Mouse (Mus musculus) liver, embryonic 15.5 days (tissue): ENCODE data around the gene Pitpnc1. TPM values are rescaled to one million over a fixed set of nuclear protein-coding genes. Genes with fewer than 3 reads are reported as not detected.

Experiments
- ATAC-seq: fragments of 200-750 bp; cut with Nextera tagmentation; 2 replicates; pipeline ENCODE4 v1.8.0; 2017; ENCODE audit warnings: moderate number of reproducible peaks, mild to moderate bottlenecking, moderate library complexity; ENCODE audit not compliant: insufficient read depth
- H3K27ac ChIP-seq: fragments of 300-500 bp; sonication (generic); replicated peaks from 2 replicates; pipeline ENCODE4 v1.5.1; 2015; ENCODE audit warnings: mild to moderate bottlenecking, inconsistent platforms
- H3K27me3 ChIP-seq: fragments of 300-500 bp; sonication (generic); 2 replicates; pipeline ENCODE4 v1.6.1; 2015; ENCODE audit warnings: mild to moderate bottlenecking, inconsistent platforms
- H3K36me3 ChIP-seq: fragments of 300-500 bp; sonication (generic); replicated peaks from 2 replicates; pipeline ENCODE4 v1.6.1; 2015; ENCODE audit warnings: moderate library complexity, mild to moderate bottlenecking, inconsistent platforms
- H3K4me1 ChIP-seq: fragments of 300-500 bp; sonication (generic); replicated peaks from 2 replicates; pipeline ENCODE4 v1.6.1; 2015; ENCODE audit warnings: inconsistent platforms
- H3K4me2 ChIP-seq: fragments of 300-500 bp; sonication (generic); 2 replicates; pipeline ENCODE4 v1.6.1; 2015; ENCODE audit warnings: moderate library complexity, mild to moderate bottlenecking, inconsistent platforms
- H3K4me3 ChIP-seq: fragments of 300-500 bp; sonication (generic); replicated peaks from 2 replicates; pipeline ENCODE4 v1.5.1; 2015; ENCODE audit warnings: mild to moderate bottlenecking, inconsistent platforms
- H3K9ac ChIP-seq: fragments of 300-500 bp; sonication (generic); 2 replicates; pipeline ENCODE4 v1.6.1; 2015; ENCODE audit warnings: moderate library complexity, mild to moderate bottlenecking, inconsistent platforms
- H3K9me3 ChIP-seq: fragments of 300-500 bp; sonication (generic); replicated peaks from 2 replicates; pipeline ENCODE4 v1.6.1; 2016; ENCODE audit warnings: inconsistent platforms
- WGBS: fragments of 180-500 bp; shearing (Covaris S2); methylation state at CpG from one replicate; pipeline ENCODE4 v1.1.7; 2015; ENCODE audit warnings: mixed read lengths; ENCODE audit not compliant: insufficient replicate concordance; 5-methylcytosine and 5-hydroxymethylcytosine counted together
- polyA plus RNA-seq: library from polyadenylated mRNA; unstranded; fragments of >200 nt; fragmentation: Nextera tagmentation; extraction: Ambion mirVana; gene quantifications from 2 replicates; pipeline ENCODE4 v1.2.1, GENCODE M21; 2015

Gene Pitpnc1
- polyA plus RNA-seq, 1 experiment from 2014 or later, result 7.0 TPM

GRCm38 (mm10) chr11:107339224-107339805 is 131.2 kb downstream of the Pitpnc1 start:
- Histone ChIP-seq H3K4me1 (peaks cover 41% of the 10 kb centered on the region), H3K36me3 (no peaks in the 10 kb centered on the region; the same call in 1 of the 2 replicates), H3K4me2 (no peak overlapping the region), H3K9me3 (no peaks in the 10 kb centered on the region), H3K27me3 (no peaks in the 10 kb centered on the region), H3K9ac (no peak overlapping the region), H3K4me3 (no peak overlapping the region), H3K27ac (no peak overlapping the region)
- 77% methylated on average over 7 of the region's 7 CpGs for WGBS
- no peak for ATAC-seq

- Histone ChIP-seq H3K27me3 (no peaks in the 10 kb centered on the region), H3K36me3 (peaks cover under 1% of the 10 kb centered on the region; the same call in 1 of the 2 replicates), H3K4me1 (peaks cover 34% of the 10 kb centered on the region), H3K9me3 (no peaks in the 10 kb centered on the region), H3K27ac (no peak overlapping the region), H3K4me3 (no peak overlapping the region), H3K4me2 (peak overlapping the region; percentile 18; the same call in 1 of the 2 replicates), H3K9ac (no peak overlapping the region)
- WGBS, result 71% methylated on average over 18 of the region's 18 CpGs
- peak; percentile 68 for ATAC-seq
Observed at GRCm38 (mm10) chr11:107337391-107338148, 132.9 kb downstream of the Pitpnc1 start.

- Histone ChIP-seq H3K4me3 (no peak overlapping the region), H3K27ac (no peak overlapping the region), H3K4me2 (no peak overlapping the region), H3K27me3 (no peaks in the 10 kb centered on the region), H3K9me3 (no peaks in the 10 kb centered on the region), H3K36me3 (peaks cover 4% of the 10 kb centered on the region; the same call in 1 of the 2 replicates), H3K4me1 (peaks cover 17% of the 10 kb centered on the region), H3K9ac (no peak overlapping the region)
- WGBS, result 80% methylated on average over 11 of the region's 11 CpGs
- no peak for ATAC-seq
Observed at GRCm38 (mm10) chr11:107335756-107336155, 134.7 kb downstream of the Pitpnc1 start.

GRCm38 (mm10) chr11:107334849-107335484 is 135.5 kb downstream of the Pitpnc1 start:
- H3K27ac ChIP-seq, result no peak overlapping the region
- no peak overlapping the region for H3K9ac ChIP-seq
- H3K4me1 ChIP-seq, result peaks cover 14% of the 10 kb centered on the region
- no peaks in the 10 kb centered on the region for H3K27me3 ChIP-seq
- peaks cover 4% of the 10 kb centered on the region; the same call in 1 of the 2 replicates for H3K36me3 ChIP-seq
- ATAC-seq, result no peak
- no peak overlapping the region for H3K4me3 ChIP-seq
- 68% methylated on average over 15 of the region's 15 CpGs for WGBS
- H3K9me3 ChIP-seq, result no peaks in the 10 kb centered on the region
- no peak overlapping the region for H3K4me2 ChIP-seq

- Histone ChIP-seq H3K4me3 (no peak overlapping the region), H3K9me3 (no peaks in the 10 kb centered on the region), H3K36me3 (peaks cover 4% of the 10 kb centered on the region; the same call in 1 of the 2 replicates), H3K4me2 (no peak overlapping the region), H3K27me3 (no peaks in the 10 kb centered on the region), H3K27ac (no peak overlapping the region), H3K4me1 (0 out of 2 replicates have a peak, but pooled peaks cover 4% of the 10 kb centered on the region), H3K9ac (no peak overlapping the region)
- WGBS, result 83% methylated on average over 3 of the region's 3 CpGs
- ATAC-seq, result no peak
Observed at GRCm38 (mm10) chr11:107332905-107333304, 137.6 kb downstream of the Pitpnc1 start.

- no peak overlapping the region for H3K4me3 ChIP-seq
- 89% methylated on average over 13 of the region's 13 CpGs for WGBS
- H3K27ac ChIP-seq, result no peak overlapping the region
- H3K9ac ChIP-seq, result no peak overlapping the region
- no peaks in the 10 kb centered on the region for H3K27me3 ChIP-seq
- ATAC-seq, result no peak
- H3K4me2 ChIP-seq, result no peak overlapping the region
- H3K9me3 ChIP-seq, result no peaks in the 10 kb centered on the region
- H3K4me1 ChIP-seq, result 0 out of 2 replicates have a peak, but pooled peaks cover 2% of the 10 kb centered on the region
- peaks cover 4% of the 10 kb centered on the region; the same call in 1 of the 2 replicates for H3K36me3 ChIP-seq
Observed at GRCm38 (mm10) chr11:107332332-107332731, 138.2 kb downstream of the Pitpnc1 start.

- no peak overlapping the region for H3K4me3 ChIP-seq
- no peak overlapping the region for H3K4me2 ChIP-seq
- ATAC-seq, result no peak
- H3K27me3 ChIP-seq, result no peaks in the 10 kb centered on the region
- peaks cover 4% of the 10 kb centered on the region; the same call in 1 of the 2 replicates for H3K36me3 ChIP-seq
- H3K9ac ChIP-seq, result no peak overlapping the region
- WGBS, result 76% methylated on average over 2 of the region's 2 CpGs
- H3K9me3 ChIP-seq, result no peaks in the 10 kb centered on the region
- no peak overlapping the region for H3K27ac ChIP-seq
- H3K4me1 ChIP-seq, result no peaks in the 10 kb centered on the region
Observed at GRCm38 (mm10) chr11:107331425-107331824, 139.1 kb downstream of the Pitpnc1 start.

- H3K9ac ChIP-seq, result no peak overlapping the region
- no peak overlapping the region for H3K4me3 ChIP-seq
- WGBS, result 74% methylated on average over 10 of the region's 10 CpGs
- H3K36me3 ChIP-seq, result 0 out of 2 replicates have a peak, but pooled peaks cover 1% of the 10 kb centered on the region
- no peak for ATAC-seq
- H3K4me2 ChIP-seq, result no peak overlapping the region
- H3K27ac ChIP-seq, result no peak overlapping the region
- H3K9me3 ChIP-seq, result no peaks in the 10 kb centered on the region
- no peaks in the 10 kb centered on the region for H3K4me1 ChIP-seq
- H3K27me3 ChIP-seq, result no peaks in the 10 kb centered on the region
Observed at GRCm38 (mm10) chr11:107327326-107327725, 143.2 kb downstream of the Pitpnc1 start.

- Histone ChIP-seq H3K9me3 (no peaks in the 10 kb centered on the region), H3K4me2 (no peak overlapping the region), H3K27ac (no peak overlapping the region), H3K4me1 (no peaks in the 10 kb centered on the region), H3K27me3 (no peaks in the 10 kb centered on the region), H3K36me3 (no peaks in the 10 kb centered on the region), H3K4me3 (no peak overlapping the region), H3K9ac (no peak overlapping the region)
- ATAC-seq, result no peak
- WGBS, result 71% methylated on average over 14 of the region's 14 CpGs
Observed at GRCm38 (mm10) chr11:107325739-107326725, 144.5 kb downstream of the Pitpnc1 start.

GRCm38 (mm10) chr11:107325226-107325625 is 145.3 kb downstream of the Pitpnc1 start:
- Histone ChIP-seq H3K27ac (no peak overlapping the region), H3K9me3 (no peaks in the 10 kb centered on the region), H3K4me3 (no peak overlapping the region), H3K9ac (no peak overlapping the region), H3K4me1 (no peaks in the 10 kb centered on the region), H3K27me3 (no peaks in the 10 kb centered on the region), H3K36me3 (no peaks in the 10 kb centered on the region), H3K4me2 (no peak overlapping the region)
- WGBS, result 82% methylated on average over 4 of the region's 4 CpGs
- ATAC-seq, result no peak
